Mouse (Mus musculus): ENCODE results near the gene Hist1h4k.
"Not testable (repeated sequence)": the region's sequence is repeated elsewhere in the genome, so short reads cannot be mapped to it uniquely, and the experiment has no call there.

Hist1h4k gene

DNA sequence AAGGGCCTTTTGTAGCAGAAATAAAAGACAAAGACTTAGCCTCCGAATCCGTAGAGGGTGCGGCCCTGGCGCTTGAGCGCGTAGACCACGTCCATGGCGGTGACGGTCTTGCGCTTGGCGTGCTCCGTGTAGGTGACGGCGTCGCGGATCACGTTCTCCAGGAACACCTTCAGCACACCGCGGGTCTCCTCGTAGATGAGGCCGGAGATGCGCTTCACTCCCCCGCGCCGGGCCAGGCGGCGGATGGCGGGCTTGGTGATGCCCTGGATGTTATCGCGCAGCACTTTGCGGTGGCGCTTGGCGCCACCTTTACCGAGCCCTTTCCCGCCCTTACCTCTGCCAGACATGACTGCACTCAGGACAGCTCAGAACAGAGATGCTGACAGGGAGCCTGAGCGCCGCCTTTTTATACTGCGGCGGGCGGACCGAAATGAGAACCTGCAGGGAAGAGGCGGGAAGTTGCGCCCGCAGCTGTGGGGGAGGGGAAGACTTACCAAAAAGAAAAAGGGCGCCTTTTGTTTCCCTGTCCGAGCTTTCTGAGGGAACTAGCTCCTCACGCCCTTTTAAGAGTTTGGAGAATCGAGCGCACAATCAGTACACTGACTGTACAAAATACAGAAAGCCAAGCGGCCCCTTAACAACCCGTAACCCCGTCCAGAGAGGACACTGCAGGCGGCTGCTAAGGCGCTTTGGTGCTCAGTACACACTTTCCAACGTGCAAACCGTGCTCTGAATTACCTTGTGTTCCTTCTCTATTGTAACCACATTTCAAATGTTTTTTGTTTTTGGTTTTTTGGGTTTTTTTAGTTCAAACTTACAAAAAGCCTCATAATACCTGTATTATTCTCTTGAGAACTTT is at the start of gene Hist1h4k:
TSS of gene Hist1h4k (minus strand) at position 347 of the 859 bp plus-strand sequence.
- peak; percentile 97 for DNase-seq (ENCODE audit: low spot score)

- DNase-seq (ENCODE audit: low spot score): not testable (repeated sequence)
Measured at GRCm38 (mm10) chr13:21797163-21797562, 46.9 kb upstream of the Hist1h4k start.

GRCm38 (mm10) chr13:21795584-21795983 is 45.3 kb upstream of the Hist1h4k start:
- DNase-seq (ENCODE audit: low spot score): no peak

DNA sequence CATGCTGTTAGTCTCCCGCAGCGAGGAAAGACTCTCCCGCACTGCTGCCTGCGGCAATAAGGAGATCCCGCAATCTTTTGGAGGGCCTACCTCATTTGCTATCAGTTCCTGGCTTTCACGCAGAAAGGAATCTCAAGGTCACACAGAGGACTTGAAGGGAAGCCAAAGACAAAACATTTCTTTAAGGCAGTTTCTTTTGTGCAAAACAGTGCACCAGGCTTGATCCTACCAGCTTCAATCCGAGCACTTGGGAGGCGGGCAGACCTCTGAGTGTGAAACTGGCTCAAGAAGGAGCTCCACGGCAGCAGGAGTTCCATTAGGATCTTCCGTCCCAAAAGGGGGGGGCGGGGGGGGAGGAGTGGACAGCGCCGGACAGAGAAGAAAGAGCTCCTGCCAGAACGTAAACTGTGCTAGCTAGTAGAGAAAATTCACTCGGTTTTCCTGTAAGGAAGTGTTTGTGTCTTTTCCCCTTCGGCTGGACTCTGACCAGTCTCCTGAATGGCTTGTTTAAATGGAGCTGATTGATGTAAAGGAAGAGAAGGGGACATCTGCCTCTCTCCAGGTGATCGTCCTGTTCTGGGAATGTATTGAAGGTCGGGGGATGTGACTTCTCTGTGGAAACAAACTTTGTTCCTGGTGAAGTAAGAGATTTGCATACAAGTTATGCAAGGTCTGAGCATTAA is 40.4 kb upstream of the Hist1h4k start:
- DNase-seq (ENCODE audit: low spot score): peak; percentile 49

GRCm38 (mm10) chr13:21789925-21790324 is 39.6 kb upstream of the Hist1h4k start:
- DNase-seq (ENCODE audit: low spot score): peak; percentile 11

GRCm38 (mm10) chr13:21787760-21788593 is 37.7 kb upstream of the Hist1h4k start:
- DNase-seq (ENCODE audit: low spot score): peak; percentile 75

GRCm38 (mm10) chr13:21786899-21787629 is 36.8 kb upstream of the Hist1h4k start, which contains the start of the genes Hist1h2an and Hist1h2bp:
Hist1h2an (minus strand) TSS chr13:21787218.
Hist1h2bp (plus strand) TSS chr13:21787461.
- peak; percentile 98 for DNase-seq (ENCODE audit: low spot score)

DNA sequence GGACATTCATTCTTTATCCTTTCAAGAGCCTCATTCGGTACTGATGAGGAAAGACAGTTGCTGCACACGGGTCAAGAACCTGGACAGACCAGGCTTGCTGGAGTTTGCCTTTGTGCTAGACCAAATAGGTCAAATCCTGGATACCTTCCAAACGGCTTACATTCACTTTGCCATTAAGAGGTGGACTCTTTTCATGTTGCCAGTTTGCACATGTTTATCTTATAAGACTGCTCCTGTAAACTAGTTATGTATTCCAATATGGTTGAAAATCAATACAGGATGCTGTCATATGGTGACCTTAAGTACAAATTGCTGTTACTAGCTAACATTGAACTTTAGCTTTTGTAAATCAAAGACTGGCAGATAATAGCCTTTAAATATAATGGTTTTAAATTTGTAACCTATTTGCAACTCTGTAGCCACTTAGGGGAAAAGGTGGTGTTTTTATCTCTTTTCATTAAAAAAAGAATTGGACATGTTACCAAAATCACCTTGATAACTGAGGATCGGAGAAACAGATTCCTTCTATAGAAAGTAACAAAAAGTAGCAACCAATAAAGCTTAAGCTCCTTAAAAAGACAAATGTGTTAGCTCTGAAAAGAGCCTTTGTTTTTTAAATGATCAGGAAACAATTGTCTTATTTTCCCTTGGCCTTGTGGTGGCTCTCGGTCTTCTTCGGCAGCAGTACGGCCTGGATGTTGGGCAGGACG is 36.0 kb upstream of the Hist1h4k start:
- peak; percentile 82 for DNase-seq (ENCODE audit: low spot score)

DNA sequence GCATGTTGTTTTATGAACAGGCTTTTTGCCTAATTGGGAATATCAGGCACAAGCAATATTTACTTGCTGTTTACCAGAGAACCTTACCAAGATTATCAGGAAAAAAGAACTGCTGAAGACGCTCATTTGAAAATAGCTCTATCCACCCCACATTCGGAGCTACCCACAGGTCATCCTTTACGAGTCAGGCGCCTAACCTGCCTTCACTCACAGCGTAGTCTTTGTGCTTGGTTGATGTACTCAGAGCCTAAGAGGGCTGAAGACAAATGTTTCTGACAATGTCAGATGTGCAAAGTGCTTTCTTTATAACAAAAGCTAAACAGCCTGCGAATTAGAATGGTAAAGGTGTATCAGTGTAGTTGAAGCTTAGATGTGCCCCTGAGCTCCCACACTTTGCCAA is 34.0 kb upstream of the Hist1h4k start:
- peak; percentile 60 for DNase-seq (ENCODE audit: low spot score)

DNA sequence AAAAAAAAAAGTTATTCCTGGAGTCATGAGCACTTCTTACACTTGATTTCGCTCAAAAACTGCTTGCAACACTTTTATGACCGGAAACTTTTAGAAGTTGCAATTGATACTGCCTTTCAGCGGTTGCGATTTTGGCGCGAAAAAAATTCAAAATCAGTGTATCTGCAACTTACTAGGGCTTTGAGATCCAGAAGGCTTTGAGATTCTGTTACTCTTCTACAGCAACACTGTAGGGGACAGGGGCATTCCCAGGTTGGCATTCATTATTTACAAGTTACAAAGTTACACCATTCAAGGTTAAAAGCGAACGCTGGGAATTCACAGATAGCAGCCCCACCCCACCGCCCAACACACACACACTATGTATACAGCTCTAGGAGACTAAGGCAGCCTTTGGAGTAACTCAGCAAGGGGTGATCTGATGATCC is 33.4 kb upstream of the Hist1h4k start:
- peak; percentile 77 for DNase-seq (ENCODE audit: low spot score)

GRCm38 (mm10) chr13:21783255-21783617 is 32.9 kb upstream of the Hist1h4k start, which contains the start of gene Hist1h3i:
Hist1h3i (minus strand) TSS chr13:21783370.
- DNase-seq (ENCODE audit: low spot score): peak; percentile 93

DNA sequence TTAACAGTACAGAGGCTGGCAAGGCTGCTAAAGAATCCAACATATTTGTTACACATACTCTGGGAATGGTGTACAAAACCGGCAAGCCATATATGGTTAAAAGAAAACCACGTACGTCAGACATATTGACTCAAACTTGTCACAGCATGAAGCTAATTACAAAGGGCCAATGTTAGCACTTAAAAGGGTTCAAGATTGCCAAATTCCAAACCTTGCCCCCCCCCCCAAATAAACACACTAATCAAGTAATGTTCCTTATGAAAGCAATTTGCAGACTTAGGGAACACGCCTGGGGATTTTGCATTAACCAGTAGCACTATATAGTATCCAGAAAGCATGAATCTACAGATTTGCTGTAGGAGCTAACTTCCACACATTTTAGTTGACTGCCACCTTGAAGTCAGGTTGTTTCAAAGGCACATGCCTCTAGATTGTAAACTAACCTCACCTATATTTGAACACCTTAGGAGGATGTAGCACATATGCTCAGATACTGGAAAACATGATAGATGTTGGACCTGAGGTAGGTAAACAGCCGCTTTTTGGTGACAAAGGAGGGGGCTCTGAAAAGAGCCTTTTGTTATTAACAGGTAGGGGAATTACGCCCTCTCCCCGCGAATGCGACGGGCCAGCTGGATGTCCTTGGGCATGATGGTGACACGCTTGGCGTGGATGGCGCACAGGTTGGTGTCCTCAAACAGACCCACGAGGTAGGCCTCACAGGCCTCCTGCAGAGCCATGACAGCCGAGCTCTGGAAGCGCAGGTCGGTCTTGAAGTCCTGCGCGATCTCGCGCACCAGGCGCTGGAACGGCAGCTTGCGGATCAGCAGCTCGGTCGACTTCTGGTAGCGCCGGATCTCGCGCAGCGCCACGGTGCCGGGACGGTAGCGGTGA is 32.3 kb upstream of the Hist1h4k start:
- DNase-seq (ENCODE audit: low spot score): peak; percentile 86

- peak; percentile 31 for DNase-seq (ENCODE audit: low spot score)
Measured at GRCm38 (mm10) chr13:21781639-21782038, 31.3 kb upstream of the Hist1h4k start.

DNA sequence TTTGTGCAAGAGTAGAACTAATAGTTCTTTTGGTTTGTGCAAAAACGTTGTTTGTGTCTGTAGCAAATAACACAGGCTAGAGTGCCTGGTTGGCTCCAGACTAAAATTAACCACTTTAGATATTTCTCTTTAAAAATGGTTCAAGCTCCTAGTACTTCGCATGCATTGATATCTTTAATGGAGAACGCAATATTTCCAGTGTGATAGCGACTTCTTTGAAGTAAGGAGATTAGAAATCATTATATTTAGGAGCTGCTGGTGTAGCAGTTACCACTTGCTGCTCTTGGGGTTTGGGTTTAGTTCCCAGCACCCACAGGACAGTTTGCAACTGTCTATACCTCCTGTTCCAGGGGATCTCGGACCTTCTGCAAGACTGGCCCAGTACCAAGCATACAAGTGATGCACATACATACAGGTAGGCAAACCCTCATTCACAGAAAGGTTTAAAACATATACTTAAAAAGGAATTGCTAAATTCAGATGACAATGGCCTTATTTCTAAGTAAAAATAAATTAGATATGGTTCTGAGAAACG is 30.8 kb upstream of the Hist1h4k start:
- no peak for DNase-seq (ENCODE audit: low spot score)

GRCm38 (mm10) chr13:21779767-21780731 is 29.7 kb upstream of the Hist1h4k start, which contains the start of gene Hist1h1b:
Hist1h1b (minus strand) TSS chr13:21780625.
- peak; percentile 96 for DNase-seq (ENCODE audit: low spot score)

DNA sequence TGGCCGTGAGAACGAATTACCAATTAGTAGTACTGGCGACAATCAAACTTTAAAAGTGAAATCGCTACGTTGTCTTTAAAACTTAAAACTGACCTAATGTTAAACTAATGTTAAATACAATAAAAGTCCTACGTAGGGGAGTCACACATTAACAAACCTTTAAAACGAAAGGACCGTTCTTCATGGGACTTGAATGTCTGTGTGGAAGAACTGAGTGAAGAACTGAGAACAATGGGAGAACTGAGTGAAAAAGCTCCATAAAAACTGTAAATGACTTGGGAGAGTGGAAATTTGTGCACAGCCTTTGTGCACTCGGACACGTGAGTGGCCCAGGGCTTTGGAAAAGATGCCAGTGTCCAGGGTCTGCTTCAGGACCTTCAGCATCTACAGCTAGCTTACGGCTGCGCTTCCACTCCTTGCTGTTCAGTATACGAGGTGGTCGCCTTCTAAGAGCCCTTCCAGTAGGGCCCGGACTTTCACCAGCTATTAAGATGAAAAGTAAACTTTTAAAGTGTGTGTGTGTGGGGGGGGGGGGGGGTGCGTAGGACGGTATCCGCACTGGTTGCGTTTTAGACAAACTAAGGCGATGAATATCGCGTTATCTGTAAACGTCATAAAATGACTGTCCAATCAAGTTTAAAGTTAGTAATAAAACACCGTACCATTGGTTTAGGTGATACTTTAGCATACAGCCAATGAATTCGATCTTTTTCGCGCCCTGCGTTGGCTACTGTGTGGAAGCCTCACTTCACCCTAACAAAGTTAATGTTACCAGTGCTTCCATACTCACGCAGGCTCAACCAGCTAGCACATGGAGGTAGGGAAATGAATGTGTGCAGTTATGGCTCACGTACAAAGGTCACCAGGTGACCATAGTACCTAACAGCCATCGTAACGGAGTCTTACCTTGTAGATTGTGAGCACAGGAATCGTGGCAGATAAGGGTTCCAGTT is 28.8 kb upstream of the Hist1h4k start:
- peak; percentile 94 for DNase-seq (ENCODE audit: low spot score)

GRCm38 (mm10) chr13:21755707-21756106 is 5.4 kb upstream of the Hist1h4k start:
- peak; percentile 33 for DNase-seq (ENCODE audit: low spot score)

Data from embryo, embryonic 10.5 days (tissue).